Mouse (Mus musculus) lung, embryonic 15.5 days (tissue): Measurements from ENCODE around the gene A930033H14Rik. TPM values are rescaled to one million over a fixed set of nuclear protein-coding genes. Genes with fewer than 3 reads are reported as not detected.

ENCODE experiments used
- ATAC-seq: fragments of 200-750 bp; cut with Nextera tagmentation; 2 replicates; pipeline ENCODE4 v1.8.0; 2017; ENCODE audit warnings: moderate number of reproducible peaks, borderline replicate concordance; ENCODE audit not compliant: low FRiP score, low TSS enrichment; ENCODE audit errors: extremely low read depth
- H3K27ac ChIP-seq: fragments of 300-500 bp; sonication (generic); 2 replicates; pipeline ENCODE4 v1.5.1; 2015; ENCODE audit warnings: moderate library complexity, mild to moderate bottlenecking, inconsistent platforms
- H3K27me3 ChIP-seq: fragments of 300-500 bp; sonication (generic); 2 replicates; pipeline ENCODE4 v1.6.1; 2015; ENCODE audit warnings: inconsistent platforms
- H3K36me3 ChIP-seq: fragments of 300-500 bp; sonication (generic); 2 replicates; pipeline ENCODE4 v1.6.1; 2015; ENCODE audit warnings: inconsistent platforms
- H3K4me1 ChIP-seq: fragments of 300-500 bp; sonication (generic); 2 replicates; pipeline ENCODE4 v1.6.1; 2015; ENCODE audit warnings: inconsistent platforms
- H3K4me2 ChIP-seq: fragments of 300-500 bp; sonication (generic); 2 replicates; pipeline ENCODE4 v1.6.1; 2015; ENCODE audit warnings: inconsistent platforms, mild to moderate bottlenecking, moderate library complexity
- H3K4me3 ChIP-seq: fragments of 300-500 bp; sonication (generic); 2 replicates; pipeline ENCODE4 v1.5.1; 2015; ENCODE audit warnings: mild to moderate bottlenecking, inconsistent platforms
- H3K9ac ChIP-seq: fragments of 300-500 bp; sonication (generic); 2 replicates; pipeline ENCODE4 v1.6.1; 2015; ENCODE audit warnings: inconsistent platforms
- H3K9me3 ChIP-seq: fragments of 300-500 bp; sonication (generic); 2 replicates; pipeline ENCODE4 v1.6.1; 2016; ENCODE audit warnings: inconsistent platforms
- WGBS: fragments of 180-500 bp; shearing (Covaris S2); methylation state at CpG from one replicate; pipeline ENCODE4 v1.1.7; 2015; 5-methylcytosine and 5-hydroxymethylcytosine counted together
- polyA plus RNA-seq: library from polyadenylated mRNA; unstranded; fragments of >200 nt; fragmentation: Nextera tagmentation; extraction: Ambion mirVana; gene quantifications from 2 replicates; pipeline ENCODE4 v1.2.1, GENCODE M21; 2015

The A930033H14Rik gene
- polyA plus RNA-seq, 1 experiment from 2014 or later: 1.3 TPM

DNA sequence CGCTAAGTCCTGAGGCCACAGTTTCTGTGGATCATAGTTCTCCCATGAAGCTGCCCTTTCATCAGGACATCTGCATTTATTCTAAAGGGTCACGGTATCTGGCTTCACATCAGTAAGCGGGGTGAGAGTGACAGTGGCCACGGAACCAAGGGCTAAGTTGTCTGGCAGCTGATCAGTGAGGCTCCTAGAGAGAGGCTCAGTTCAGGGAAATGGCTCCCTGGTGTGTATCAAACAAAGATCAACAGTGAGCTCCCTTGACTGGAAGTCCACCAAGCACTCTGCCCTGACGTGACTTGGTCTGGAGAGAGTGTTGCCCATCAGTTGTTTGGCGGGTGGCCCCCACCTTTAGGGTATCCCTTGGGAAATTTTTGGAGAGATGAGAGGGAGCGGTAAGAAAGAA, 11.4 kb upstream of the A930033H14Rik start:
- Histone ChIP-seq H3K27me3 (no peaks in the 10 kb centered on the region), H3K4me1 (peaks cover 6% of the 10 kb centered on the region; the same call in 1 of the 2 replicates), H3K4me3 (no peak overlapping the region), H3K27ac (no peak overlapping the region), H3K9ac (no peak overlapping the region), H3K36me3 (no peaks in the 10 kb centered on the region), H3K4me2 (no peak overlapping the region), H3K9me3 (no peaks in the 10 kb centered on the region)
- no peak for ATAC-seq
- WGBS: 69% methylated on average over 7 of the region's 7 CpGs

- no peak for ATAC-seq
- WGBS: 89% methylated on average over 4 of the region's 4 CpGs
- Histone ChIP-seq H3K4me2 (no peak overlapping the region), H3K4me3 (no peak overlapping the region), H3K27me3 (no peaks in the 10 kb centered on the region), H3K36me3 (no peaks in the 10 kb centered on the region), H3K9me3 (no peaks in the 10 kb centered on the region), H3K9ac (no peak overlapping the region), H3K27ac (no peak overlapping the region), H3K4me1 (peaks cover 6% of the 10 kb centered on the region; the same call in 1 of the 2 replicates)
These were observed 10.3 kb upstream of the A930033H14Rik start for GRCm38 (mm10) chr10:69223232-69223631.

GRCm38 (mm10) chr10:69221955-69222354, 9.1 kb upstream of the A930033H14Rik start:
- H3K4me1 ChIP-seq: peaks cover 6% of the 10 kb centered on the region; the same call in 1 of the 2 replicates
- no peak overlapping the region for H3K27ac ChIP-seq
- ATAC-seq: no peak
- 72% methylated on average over 3 of the region's 3 CpGs for WGBS
- H3K9me3 ChIP-seq: no peaks in the 10 kb centered on the region
- H3K4me2 ChIP-seq: no peak overlapping the region
- H3K4me3 ChIP-seq: no peak overlapping the region
- H3K9ac ChIP-seq: no peak overlapping the region
- H3K27me3 ChIP-seq: no peaks in the 10 kb centered on the region
- no peaks in the 10 kb centered on the region; the same call in 1 of the 2 replicates for H3K36me3 ChIP-seq

GRCm38 (mm10) chr10:69221148-69221547, 8.2 kb upstream of the A930033H14Rik start:
- ATAC-seq: no peak
- 93% methylated on average over 9 of the region's 9 CpGs for WGBS

DNA sequence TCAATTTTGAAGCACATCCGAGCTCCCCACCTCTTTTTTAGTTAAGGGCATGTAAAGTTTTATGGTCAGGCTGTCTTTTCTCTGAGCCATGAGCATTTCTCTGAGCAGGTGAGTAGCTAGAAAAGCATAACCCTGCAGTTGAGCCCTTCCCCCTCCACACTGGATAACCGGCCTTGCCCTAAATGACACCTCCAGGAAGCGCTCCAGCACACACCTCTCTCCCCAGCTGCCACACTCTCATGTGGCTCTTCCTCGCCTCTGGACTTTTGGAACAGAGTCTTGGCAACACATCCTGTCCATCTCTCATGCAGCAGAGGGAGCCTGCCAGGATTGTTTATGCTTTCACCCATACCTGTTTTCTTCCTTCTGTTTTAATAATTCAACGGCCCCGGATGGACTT, 7.4 kb upstream of the A930033H14Rik start:
- Histone ChIP-seq H3K36me3 (peaks cover 5% of the 10 kb centered on the region; the same call in 1 of the 2 replicates), H3K4me1 (no peaks in the 10 kb centered on the region; the same call in 1 of the 2 replicates), H3K4me2 (no peak overlapping the region), H3K27me3 (no peaks in the 10 kb centered on the region), H3K9ac (no peak overlapping the region), H3K9me3 (no peaks in the 10 kb centered on the region), H3K4me3 (no peak overlapping the region), H3K27ac (no peak overlapping the region)
- 82% methylated on average over 6 of the region's 6 CpGs for WGBS
- ATAC-seq: no peak

More at GRCm38 (mm10) chr10:69221148-69221547, 8.2 kb upstream of the A930033H14Rik start:
- no peak overlapping the region for H3K4me3 ChIP-seq
- H3K4me1 ChIP-seq: peaks cover 6% of the 10 kb centered on the region; the same call in 1 of the 2 replicates
- no peak overlapping the region for H3K27ac ChIP-seq
- H3K9me3 ChIP-seq: no peaks in the 10 kb centered on the region
- H3K27me3 ChIP-seq: no peaks in the 10 kb centered on the region
- H3K36me3 ChIP-seq: peaks cover 5% of the 10 kb centered on the region; the same call in 1 of the 2 replicates
- H3K9ac ChIP-seq: no peak overlapping the region
- no peak overlapping the region for H3K4me2 ChIP-seq

DNA sequence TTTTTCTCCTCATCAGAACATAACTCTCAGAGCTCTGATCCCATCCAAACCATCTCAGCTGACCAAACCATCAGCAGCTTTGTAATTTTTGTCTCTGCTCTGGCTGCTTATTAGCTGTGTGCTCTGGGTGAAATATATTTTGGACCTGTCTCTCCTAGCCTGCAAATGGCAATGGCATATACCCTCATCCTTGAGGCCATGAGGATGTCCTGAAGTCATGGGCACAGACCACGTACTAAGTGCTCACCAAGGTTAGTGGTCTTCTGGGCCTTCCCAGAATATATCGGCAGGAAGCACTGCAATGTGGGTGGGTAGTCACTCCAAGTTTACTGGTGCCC, 6.4 kb upstream of the A930033H14Rik start:
- WGBS: 87% methylated on average over 2 of the region's 2 CpGs
- peaks cover 5% of the 10 kb centered on the region; the same call in 1 of the 2 replicates for H3K36me3 ChIP-seq
- no peak overlapping the region for H3K27ac ChIP-seq
- H3K4me2 ChIP-seq: no peak overlapping the region
- no peaks in the 10 kb centered on the region for H3K9me3 ChIP-seq
- no peak for ATAC-seq
- H3K4me1 ChIP-seq: no peaks in the 10 kb centered on the region; the same call in 1 of the 2 replicates
- H3K4me3 ChIP-seq: no peak overlapping the region
- H3K9ac ChIP-seq: no peak overlapping the region
- H3K27me3 ChIP-seq: no peaks in the 10 kb centered on the region

DNA sequence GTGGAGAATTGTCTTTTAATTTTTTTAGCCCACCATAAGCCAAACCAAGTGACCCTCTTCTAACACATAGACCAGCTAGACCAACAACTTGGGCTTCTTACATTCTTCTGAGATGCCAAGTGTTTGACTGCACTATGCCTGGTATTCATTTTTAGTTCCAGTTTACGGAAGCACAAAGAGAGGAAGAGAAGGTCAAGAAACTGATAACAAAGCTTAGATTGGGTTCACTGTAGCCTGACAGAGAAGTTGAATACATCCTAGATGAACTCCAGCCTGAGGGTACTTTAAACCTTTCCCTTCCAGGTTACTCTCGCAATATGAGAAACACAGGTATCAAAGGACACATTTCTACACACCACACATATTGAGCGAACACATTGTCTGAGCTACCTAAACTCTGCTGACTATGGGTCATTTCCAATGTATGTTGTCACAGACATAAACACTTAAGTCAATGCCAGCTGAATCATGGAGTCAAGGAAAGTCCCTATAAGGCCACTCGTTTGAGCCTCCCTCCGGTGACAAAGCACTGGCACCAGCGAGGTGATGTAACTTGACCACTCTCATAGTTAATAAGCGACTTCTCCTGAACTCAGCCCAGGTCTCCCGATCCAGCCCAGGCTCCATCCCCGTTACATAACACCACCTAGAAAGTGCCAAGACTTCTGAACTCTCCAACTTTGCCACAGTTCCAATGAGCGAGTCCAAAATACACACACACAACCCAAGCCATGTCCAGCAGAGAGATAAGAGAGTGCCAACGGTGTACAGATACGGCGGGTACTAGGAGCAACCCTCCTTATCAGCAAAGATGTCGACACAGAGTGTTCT, 5.8 kb upstream of the A930033H14Rik start:
- H3K27ac ChIP-seq: no peak overlapping the region
- H3K36me3 ChIP-seq: peaks cover 5% of the 10 kb centered on the region; the same call in 1 of the 2 replicates
- H3K4me3 ChIP-seq: no peak overlapping the region
- H3K9ac ChIP-seq: no peak overlapping the region
- H3K4me1 ChIP-seq: 0 out of 2 replicates have a peak, but pooled peaks cover 5% of the 10 kb centered on the region
- 69% methylated on average over 14 of the region's 14 CpGs for WGBS
- ATAC-seq: no peak
- no peaks in the 10 kb centered on the region for H3K9me3 ChIP-seq
- no peaks in the 10 kb centered on the region for H3K27me3 ChIP-seq
- H3K4me2 ChIP-seq: no peak overlapping the region

GRCm38 (mm10) chr10:69217127-69217690, 4.3 kb upstream of the A930033H14Rik start:
- Histone ChIP-seq H3K4me1 (0 out of 2 replicates have a peak, but pooled peaks cover 7% of the 10 kb centered on the region), H3K9me3 (no peaks in the 10 kb centered on the region), H3K27ac (no peak overlapping the region), H3K27me3 (no peaks in the 10 kb centered on the region), H3K4me3 (no peak overlapping the region), H3K9ac (no peak overlapping the region), H3K4me2 (no peak overlapping the region), H3K36me3 (peaks cover 5% of the 10 kb centered on the region; the same call in 1 of the 2 replicates)
- WGBS: 94% methylated on average over 4 of the region's 4 CpGs
- ATAC-seq: no peak

DNA sequence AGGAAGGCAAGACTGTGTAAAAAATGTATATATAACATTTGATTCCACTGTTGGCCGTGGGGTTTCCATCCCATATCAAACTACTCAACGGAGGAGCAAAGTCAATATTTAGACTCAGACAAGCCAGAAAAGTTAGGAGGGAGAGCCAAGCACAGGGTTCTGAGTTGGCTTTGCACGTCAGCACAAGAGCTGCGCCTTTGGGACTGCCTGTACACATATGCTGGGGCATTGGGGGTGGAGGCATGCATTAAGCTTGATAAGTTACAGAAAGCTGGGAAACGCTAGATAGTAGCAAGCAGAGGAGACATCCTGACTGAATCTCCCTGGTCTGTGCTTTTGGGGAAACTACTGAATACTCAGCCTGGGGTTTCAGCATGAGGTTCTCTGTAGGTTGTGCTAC, 1.1 kb upstream of the A930033H14Rik start:
- Histone ChIP-seq H3K9me3 (no peaks in the 10 kb centered on the region), H3K36me3 (peaks cover 5% of the 10 kb centered on the region; the same call in 1 of the 2 replicates), H3K27me3 (no peaks in the 10 kb centered on the region), H3K4me1 (peaks cover 11% of the 10 kb centered on the region; the same call in 1 of the 2 replicates), H3K9ac (peak overlapping the region; percentile 87), H3K4me2 (peak overlapping the region; percentile 95), H3K4me3 (peak overlapping the region; percentile 75), H3K27ac (peak overlapping the region; percentile 98)
- no peak for ATAC-seq
- WGBS: 8% methylated on average over 5 of the region's 5 CpGs

- Histone ChIP-seq H3K27me3 (no peaks in the 10 kb centered on the region), H3K36me3 (peaks cover 5% of the 10 kb centered on the region; the same call in 1 of the 2 replicates), H3K4me1 (peaks cover 11% of the 10 kb centered on the region; the same call in 1 of the 2 replicates), H3K9me3 (no peaks in the 10 kb centered on the region), H3K9ac (peak overlapping the region; percentile 87), H3K27ac (peak overlapping the region; percentile 98), H3K4me2 (peak overlapping the region; percentile 95), H3K4me3 (peak overlapping the region; percentile 75)
- WGBS: under 1% methylated on average over 21 of the region's 21 CpGs
- ATAC-seq: peak; percentile 21
These were observed 566 bp upstream of the A930033H14Rik start for GRCm38 (mm10) chr10:69213451-69213877.

GRCm38 (mm10) chr10:69211976-69212375, 922 bp downstream of the A930033H14Rik start:
- H3K27ac ChIP-seq: peak overlapping the region; percentile 98
- peak overlapping the region; percentile 95 for H3K4me2 ChIP-seq
- H3K9me3 ChIP-seq: no peaks in the 10 kb centered on the region
- 4% methylated on average over 14 of the region's 14 CpGs for WGBS
- H3K9ac ChIP-seq: peak overlapping the region; percentile 87
- no peaks in the 10 kb centered on the region for H3K27me3 ChIP-seq
- peaks cover 11% of the 10 kb centered on the region; the same call in 1 of the 2 replicates for H3K4me1 ChIP-seq
- H3K36me3 ChIP-seq: peaks cover 5% of the 10 kb centered on the region; the same call in 1 of the 2 replicates
- ATAC-seq: 0 out of 2 replicates have a peak, but pooled peaks have one; percentile 26
- H3K4me3 ChIP-seq: peak overlapping the region; percentile 75
